Mouse (Mus musculus) G1E-ER4 (cell line): Measurements from ENCODE around the gene Dpep1. TPM values are rescaled to one million over a fixed set of nuclear protein-coding genes. Genes with fewer than 3 reads are reported as not detected.

Source experiments
- GATA1 ChIP-seq: IDR thresholded peaks from one replicate; pipeline ENCODE4 v1.8.0; 2012; ENCODE audit warnings: low read length, inconsistent platforms
- polyA plus RNA-seq: library from polyadenylated mRNA; stranded (reverse); fragments of >175 nt; gene quantifications from 2 replicates; pipeline ENCODE4 v1.2.3, GENCODE M21; 2012

Dpep1 gene
- polyA plus RNA-seq, 1 experiment, result not detected

DNA sequence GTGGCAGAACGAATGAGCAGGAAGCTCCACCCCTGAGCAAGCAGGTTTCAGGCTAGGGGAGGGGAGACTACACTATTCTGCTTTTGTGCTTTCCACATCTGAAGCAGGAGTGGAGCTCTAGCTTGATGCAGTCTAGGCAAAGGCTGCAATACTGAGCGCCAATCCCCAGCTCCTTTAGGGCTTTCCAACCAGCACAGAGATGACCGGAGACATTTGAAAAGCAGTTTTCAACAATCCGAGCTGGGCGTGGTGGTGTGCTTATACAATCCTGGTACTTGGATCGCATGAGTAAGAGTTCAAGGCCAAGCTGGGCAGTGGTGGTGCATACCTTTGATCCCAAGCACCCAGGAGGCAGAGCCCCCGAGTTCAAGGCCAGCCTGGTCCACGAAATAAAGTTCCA is 5.9 kb downstream of the Dpep1 start:
- no peak for TF ChIP-seq GATA1

GRCm38 (mm10) chr8:123193771-123194170 is 7.7 kb downstream of the Dpep1 start:
- no peak for TF ChIP-seq GATA1

- TF ChIP-seq GATA1, result no peak
Observed at GRCm38 (mm10) chr8:123199864-123200263, 13.8 kb downstream of the Dpep1 start.

DNA sequence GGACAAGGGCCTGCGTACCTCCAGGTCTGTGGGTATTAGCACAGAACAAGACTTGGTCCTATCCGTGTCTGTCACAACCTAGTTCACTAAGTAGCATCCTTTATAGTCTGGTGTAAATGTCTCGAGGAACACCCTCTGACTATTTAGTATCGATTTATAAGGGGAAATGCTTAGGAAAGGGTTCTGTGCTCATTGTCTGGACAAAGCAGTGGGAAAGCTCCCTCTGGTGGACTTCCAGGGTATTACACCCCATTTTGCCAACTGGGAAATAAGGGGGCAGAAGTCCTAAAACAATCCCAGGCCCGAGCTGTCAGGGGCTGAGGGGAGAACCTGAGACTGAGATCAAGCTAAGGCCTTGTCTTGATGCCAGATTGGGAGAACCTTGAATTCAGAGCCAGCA is 16.2 kb downstream of the Dpep1 start:
- no peak for TF ChIP-seq GATA1

DNA sequence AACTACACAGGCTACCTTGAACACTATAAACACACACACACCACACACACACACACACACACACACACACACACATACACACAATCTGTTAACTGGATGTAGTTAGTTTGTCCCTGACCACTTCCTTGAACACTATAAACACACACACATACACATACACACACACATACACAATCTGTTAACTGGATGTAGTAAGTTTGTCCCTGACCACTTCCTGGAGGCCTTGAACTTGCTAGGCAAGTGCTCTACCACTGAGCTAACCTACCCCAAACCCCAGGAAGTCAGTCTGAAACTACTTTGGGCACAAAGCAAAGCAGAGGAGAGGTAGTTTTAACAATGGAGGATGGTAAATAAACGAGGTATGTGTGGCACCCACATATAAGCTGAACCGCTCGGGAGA is 17.5 kb downstream of the Dpep1 start:
- no peak for TF ChIP-seq GATA1

DNA sequence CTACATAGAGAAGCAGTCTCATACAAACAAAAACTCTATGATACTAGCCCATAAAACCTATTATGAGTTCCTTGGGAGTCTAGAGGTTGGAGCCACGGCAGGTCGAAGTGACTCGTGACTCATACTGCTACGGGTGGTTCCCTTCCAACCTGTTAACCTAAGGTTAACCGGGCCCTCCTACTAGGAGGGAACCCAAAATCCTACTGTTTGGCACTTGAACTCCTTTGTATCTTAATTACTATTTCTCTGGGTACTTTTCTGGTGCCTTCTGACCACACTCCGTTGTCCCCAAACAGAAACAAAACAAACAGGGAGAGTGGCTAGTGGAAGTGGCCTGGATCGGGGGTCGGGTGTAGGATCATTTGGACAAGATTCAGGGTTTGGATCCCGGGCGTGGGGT is 25.8 kb downstream of the Dpep1 start:
- no peak for TF ChIP-seq GATA1

GRCm38 (mm10) chr8:123212321-123213117 is 26.5 kb downstream of the Dpep1 start, which contains the start of the genes Chmp1a and Spata33:
TSS of gene Chmp1a (minus strand) at chr8:123212763.
TSS of gene Spata33 (plus strand) at chr8:123212832.
- TF ChIP-seq GATA1, result no peak

DNA sequence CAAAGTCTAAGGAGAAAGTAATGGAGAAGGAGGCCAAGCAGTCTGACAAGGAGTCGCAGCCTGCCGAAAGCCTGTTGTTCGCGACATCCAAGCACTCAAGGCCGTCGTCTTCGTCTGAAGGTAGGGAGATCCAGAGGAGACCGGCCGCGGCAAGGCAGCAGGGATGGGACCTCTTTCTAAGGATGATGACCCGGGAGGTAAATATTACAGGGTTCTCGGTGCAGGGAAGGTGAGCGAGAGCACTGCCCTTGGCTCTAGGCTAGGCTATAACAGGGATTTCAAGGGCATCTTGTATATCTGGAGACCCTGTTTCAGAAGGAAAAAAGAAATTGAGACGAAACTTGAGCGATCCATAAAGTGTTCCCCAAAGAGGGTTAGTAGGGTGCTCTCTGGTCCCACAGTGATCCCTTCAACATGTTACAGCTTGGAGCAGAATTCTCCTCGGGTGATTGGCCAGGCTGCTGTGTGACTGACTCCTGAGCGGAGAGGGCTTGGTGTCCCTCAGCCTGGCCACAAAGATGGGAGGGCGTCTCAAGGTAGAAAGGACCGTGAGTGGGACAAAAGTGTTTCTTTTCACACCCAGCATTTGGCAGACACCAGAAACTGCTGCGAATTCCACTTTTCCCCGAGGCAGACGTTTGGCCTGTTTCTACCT is 27.2 kb downstream of the Dpep1 start:
- no peak for TF ChIP-seq GATA1

DNA sequence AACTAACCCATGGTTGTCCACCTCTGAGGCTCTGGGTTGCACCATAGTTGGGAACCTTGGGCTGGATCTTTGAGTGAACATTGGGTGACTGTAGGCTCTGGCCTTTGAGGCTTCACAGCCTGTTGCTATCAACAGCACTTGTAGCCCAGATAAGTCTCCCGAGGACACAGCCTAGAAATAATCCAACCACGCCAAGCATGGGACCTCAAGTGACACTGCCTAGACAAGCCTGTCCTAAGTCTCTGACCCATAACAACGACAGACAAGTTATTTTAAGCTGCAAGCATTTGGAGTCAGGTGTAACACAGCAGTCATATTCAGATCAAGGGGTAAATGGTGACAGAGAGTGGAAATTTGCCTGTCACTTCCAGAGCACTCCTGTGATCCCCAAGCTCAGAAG is 29.4 kb downstream of the Dpep1 start:
- TF ChIP-seq GATA1, result no peak

GRCm38 (mm10) chr8:123220917-123221316 is 34.9 kb downstream of the Dpep1 start:
- TF ChIP-seq GATA1, result no peak

GRCm38 (mm10) chr8:123224278-123225266 is 38.5 kb downstream of the Dpep1 start, which contains the start of gene Cdk10:
TSS of gene Cdk10 (plus strand) at chr8:123224842.
- no peak for TF ChIP-seq GATA1

GRCm38 (mm10) chr8:123228416-123228815 is 42.4 kb downstream of the Dpep1 start:
- TF ChIP-seq GATA1, result no peak

DNA sequence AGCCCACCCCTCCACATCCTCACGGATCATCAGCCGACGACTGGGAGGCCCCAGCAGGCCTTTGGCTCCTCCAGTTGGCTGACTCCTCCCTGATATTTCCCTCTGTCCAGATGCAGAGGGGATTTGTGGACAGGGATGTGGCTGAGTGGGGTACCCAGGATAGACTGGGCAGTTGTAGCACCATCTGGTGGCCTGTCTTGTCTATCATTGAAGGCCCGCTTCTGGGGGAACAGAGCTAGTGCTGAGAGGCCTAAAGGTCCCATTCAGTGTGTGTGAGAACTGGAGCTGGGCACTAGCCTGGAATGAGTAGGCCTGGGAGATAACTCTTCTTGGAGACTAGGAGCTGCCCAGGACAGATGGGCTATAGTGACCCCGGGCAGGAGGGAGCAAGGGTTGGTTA is 45.7 kb downstream of the Dpep1 start:
- TF ChIP-seq GATA1, result no peak

GRCm38 (mm10) chr8:123232553-123232952 is 46.5 kb downstream of the Dpep1 start:
- TF ChIP-seq GATA1, result no peak

GRCm38 (mm10) chr8:123233300-123233699 is 47.3 kb downstream of the Dpep1 start:
- TF ChIP-seq GATA1, result no peak

- no peak for TF ChIP-seq GATA1
Observed at GRCm38 (mm10) chr8:123233760-123234159, 47.7 kb downstream of the Dpep1 start.
